Mouse (Mus musculus) C2C12 (cell line): ENCODE data around the gene Natd1. TPM values are rescaled to one million over a fixed set of nuclear protein-coding genes. Genes with fewer than 3 reads are reported as not detected.

ENCODE experiments used
- H3K27me3 ChIP-seq: one replicate; pipeline ENCODE4 v1.6.1; 2011; ENCODE audit not compliant: control insufficient read depth, insufficient read depth, insufficient read length
- H3K36me3 ChIP-seq: one replicate; pipeline ENCODE4 v1.6.1; 2011; ENCODE audit not compliant: control insufficient read depth, insufficient read depth
- H3K4me3 ChIP-seq: one replicate; pipeline ENCODE4 v1.5.1; 2011; ENCODE audit warnings: mild to moderate bottlenecking, control low read depth; ENCODE audit not compliant: poor library complexity, insufficient read depth, severe bottlenecking
- H3K79me2 ChIP-seq: one replicate; pipeline ENCODE4 v1.6.1; 2011; ENCODE audit not compliant: control insufficient read depth, insufficient read depth
- H3K79me3 ChIP-seq: one replicate; pipeline ENCODE4 v1.6.1; 2011; ENCODE audit warnings: low read depth, control low read depth
- H3ac ChIP-seq: one replicate; pipeline ENCODE3; 2011; ENCODE audit warnings: low read depth; ENCODE audit not compliant: control insufficient read depth, insufficient read length
- CEBPB ChIP-seq: IDR thresholded peaks from one replicate; pipeline ENCODE4 v1.6.1; 2011; ENCODE audit warnings: low read depth, mild to moderate bottlenecking, control low read depth, moderate library complexity
- CTCF ChIP-seq: IDR thresholded peaks from one replicate; pipeline ENCODE4 v1.5.1; 2011; ENCODE audit not compliant: control insufficient read depth, insufficient read depth, insufficient read length
- FOSL1 ChIP-seq: IDR thresholded peaks from one replicate; pipeline ENCODE4 v1.8.0; 2011; ENCODE audit warnings: mild to moderate bottlenecking, low read length; ENCODE audit not compliant: poor library complexity, insufficient read depth, severe bottlenecking
- MAX ChIP-seq: IDR thresholded peaks from one replicate; pipeline ENCODE4 v1.6.1; 2011; ENCODE audit warnings: mild to moderate bottlenecking, control low read depth
- MYOD1 ChIP-seq: IDR thresholded peaks from one replicate; pipeline ENCODE4 v1.6.1; 2011; ENCODE audit warnings: low read depth; ENCODE audit not compliant: control insufficient read depth, insufficient read length
- MYOG ChIP-seq: IDR thresholded peaks from one replicate; pipeline ENCODE4 v1.6.1; 2011; ENCODE audit not compliant: control insufficient read depth, insufficient read length; ENCODE audit errors: extremely low read depth
- USF1 ChIP-seq: IDR thresholded peaks from one replicate; pipeline ENCODE4 v1.6.1; 2011; ENCODE audit warnings: low read depth, mild to moderate bottlenecking, control low read depth, moderate library complexity
- long read RNA-seq, 2 experiments: library from polyadenylated mRNA; unstranded; transcript quantifications; one replicate each; pipeline ENCODE4 v2.0.0; 2019 to 2020
- polyA plus RNA-seq: library from polyadenylated mRNA; unstranded; fragments of >200 nt; fragmentation: generic; extraction: Trizol; gene quantifications from one replicate; pipeline ENCODE4 v1.2.1, GENCODE M21; 2012; ENCODE audit warnings: missing spikeins

The Natd1 gene
- polyA plus RNA-seq, result 8.4 TPM
- long read RNA-seq, experiment 1, full-length matches to known transcripts, result 11 of 16 reads
- long read RNA-seq, experiment 1, partial matches to known transcripts, result 2 of 16 reads
- long read RNA-seq, experiment 1, other reads (novel, unspliced or antisense), result 3 of 16 reads
- long read RNA-seq, experiment 2, full-length matches to known transcripts, result 31 of 38 reads
- long read RNA-seq, experiment 2, partial matches to known transcripts, result 0 of 38 reads
- long read RNA-seq, experiment 2, other reads (novel, unspliced or antisense), result 7 of 38 reads

GRCm38 (mm10) chr11:60914491-60914890, at the start of gene Natd1:
Gene Natd1, minus strand, starts transcription at chr11:60914750.
- Histone ChIP-seq H3K4me3 (peak within 1 kb of the TSS; percentile 59), H3K36me3 (no peaks in the 10 kb centered on the region), H3K79me3 (no peaks in the 10 kb centered on the region), H3ac (peak within 1 kb of the TSS; percentile 82), H3K79me2 (no peaks in the 10 kb centered on the region), H3K27me3 (no peaks in the 10 kb centered on the region)
- TF ChIP-seq CEBPB (no peak), CTCF (no peak), MAX (no peak), USF1 (no peak), MYOD1 (no peak)

- Histone ChIP-seq H3K79me3 (no peaks in the 10 kb centered on the region), H3ac (no peak overlapping the region)
- TF ChIP-seq CEBPB (no peak), MYOG (no peak), MYOD1 (no peak), MAX (no peak), CTCF (no peak), FOSL1 (no peak), USF1 (no peak)
These were observed 48.2 kb upstream of the Natd1 start for GRCm38 (mm10) chr11:60962709-60963108.

GRCm38 (mm10) chr11:60961176-60961575, 46.6 kb upstream of the Natd1 start:
- Histone ChIP-seq H3ac (no peak overlapping the region), H3K79me2 (no peaks in the 10 kb centered on the region), H3K27me3 (no peaks in the 10 kb centered on the region), H3K4me3 (no peak overlapping the region), H3K79me3 (no peaks in the 10 kb centered on the region), H3K36me3 (no peaks in the 10 kb centered on the region)
- TF ChIP-seq CTCF (no peak), MYOG (no peak), FOSL1 (no peak), MAX (no peak), USF1 (no peak), CEBPB (no peak), MYOD1 (no peak)

More at GRCm38 (mm10) chr11:60962709-60963108, 48.2 kb upstream of the Natd1 start:
- no peaks in the 10 kb centered on the region for H3K36me3 ChIP-seq
- no peaks in the 10 kb centered on the region for H3K79me2 ChIP-seq
- no peaks in the 10 kb centered on the region for H3K27me3 ChIP-seq
- H3K4me3 ChIP-seq, result no peak overlapping the region

- Histone ChIP-seq H3K79me2 (no peaks in the 10 kb centered on the region), H3ac (no peak overlapping the region), H3K79me3 (no peaks in the 10 kb centered on the region), H3K36me3 (no peaks in the 10 kb centered on the region), H3K4me3 (no peak overlapping the region), H3K27me3 (no peaks in the 10 kb centered on the region)
- TF ChIP-seq USF1 (no peak), FOSL1 (no peak), MYOD1 (no peak), CTCF (no peak), MYOG (no peak), MAX (no peak), CEBPB (no peak)
These were observed 44.4 kb upstream of the Natd1 start for GRCm38 (mm10) chr11:60958948-60959347.

- H3K79me3 ChIP-seq, result no peaks in the 10 kb centered on the region
- H3K79me2 ChIP-seq, result no peaks in the 10 kb centered on the region
- H3ac ChIP-seq, result no peak overlapping the region
- H3K4me3 ChIP-seq, result no peak overlapping the region
- TF ChIP-seq USF1 (no peak), CTCF (no peak), CEBPB (no peak), MAX (no peak)
- H3K36me3 ChIP-seq, result peaks cover 31% of the 10 kb centered on the region
- H3K27me3 ChIP-seq, result no peaks in the 10 kb centered on the region
These were observed 41.3 kb upstream of the Natd1 start for GRCm38 (mm10) chr11:60955621-60956383.
